Mouse (Mus musculus) kidney, adult 2 months (tissue): ENCODE results near the gene Gm10188. TPM values are rescaled to one million over a fixed set of nuclear protein-coding genes. Genes with fewer than 3 reads are reported as not detected.

Source experiments
- DNase-seq: peaks from one replicate; pipeline ENCODE4 v3.0.0; 2021
- H3K27ac ChIP-seq: fragments of 200-500 bp; 2 replicates; pipeline ENCODE4 v1.5.1; 2012; ENCODE audit warnings: low read depth, low read length, control low read depth, inconsistent platforms; ENCODE audit not compliant: insufficient read depth
- H3K27me3 ChIP-seq: fragments of 200-500 bp; replicated peaks from 2 replicates; pipeline ENCODE4 v1.6.1; 2012; ENCODE audit warnings: mild to moderate bottlenecking, moderate library complexity, low read length, inconsistent platforms; ENCODE audit not compliant: control insufficient read depth, insufficient read depth
- H3K36me3 ChIP-seq: fragments of 200-500 bp; 2 replicates; pipeline ENCODE4 v1.6.1; 2012; ENCODE audit warnings: mild to moderate bottlenecking, moderate library complexity, low read length, inconsistent platforms; ENCODE audit not compliant: control insufficient read depth, insufficient read depth
- H3K4me1 ChIP-seq: fragments of 200-500 bp; 2 replicates; pipeline ENCODE4 v1.6.1; 2011; ENCODE audit warnings: low read length; ENCODE audit not compliant: control insufficient read depth, insufficient read depth
- H3K4me3 ChIP-seq: fragments of 200-500 bp; 2 replicates; pipeline ENCODE4 v1.5.1; 2011; ENCODE audit warnings: mild to moderate bottlenecking, low read depth, low read length, control low read depth; ENCODE audit not compliant: insufficient read depth
- CTCF ChIP-seq: fragments of 200-500 bp; conservative IDR thresholded peaks from 2 replicates; pipeline ENCODE4 v1.5.1; 2011; ENCODE audit warnings: low read depth, mild to moderate bottlenecking, control low read depth, low read length, moderate library complexity, mixed read lengths; ENCODE audit not compliant: insufficient read depth, insufficient read length
- POLR2A ChIP-seq: fragments of 200-500 bp; IDR thresholded peaks from one replicate; pipeline ENCODE4 v1.6.1; 2011; ENCODE audit warnings: low read depth, low read length, control low read depth
- WGBS: fragments of 180-500 bp; shearing (Covaris S2); methylation state at CpG from one replicate; pipeline ENCODE4 v1.1.7; 2018; 5-methylcytosine and 5-hydroxymethylcytosine counted together
- polyA plus RNA-seq: library from polyadenylated mRNA; depleted of rRNA; stranded (reverse); fragments of >200 nt; gene quantifications from 2 replicates; pipeline ENCODE4 v1.2.3, GENCODE M21; 2012

Gene Gm10188
- polyA plus RNA-seq, 1 experiment: not detected

DNA sequence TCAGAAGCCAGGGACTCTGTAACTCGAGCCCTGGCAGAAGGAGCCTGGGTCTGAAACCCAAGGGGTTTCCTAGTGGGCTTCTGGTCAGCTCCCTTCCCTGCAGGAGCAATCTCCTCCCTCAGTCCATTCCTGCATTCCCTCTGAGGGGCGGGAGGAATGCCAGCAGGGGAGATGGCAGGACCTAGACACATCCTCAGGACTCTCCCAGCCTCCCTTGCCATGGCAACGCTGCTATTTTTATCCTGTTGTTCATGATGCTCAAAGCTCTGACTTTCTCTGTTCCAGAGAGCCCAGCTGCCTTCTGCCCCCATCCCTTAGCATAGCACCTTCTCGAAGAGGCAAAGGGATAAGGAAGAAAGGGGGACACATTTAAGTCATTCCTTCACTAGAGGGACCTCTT, 21.4 kb downstream of the Gm10188 start:
- TF ChIP-seq POLR2A: no peak
- TF ChIP-seq CTCF: no peak
- no peaks in the 10 kb centered on the region for H3K4me1 ChIP-seq
- H3K27ac ChIP-seq: no peak overlapping the region
- H3K4me3 ChIP-seq: no peak overlapping the region
- H3K36me3 ChIP-seq: no peaks in the 10 kb centered on the region
- no peaks in the 10 kb centered on the region for H3K27me3 ChIP-seq
- WGBS: 32% methylated on average over 4 of the region's 4 CpGs
- DNase-seq: no peak

GRCm38 (mm10) chr1:132206828-132207227, 22.7 kb downstream of the Gm10188 start:
- no peaks in the 10 kb centered on the region for H3K27me3 ChIP-seq
- DNase-seq: no peak
- H3K27ac ChIP-seq: no peak overlapping the region
- no peaks in the 10 kb centered on the region for H3K36me3 ChIP-seq
- no peak overlapping the region for H3K4me3 ChIP-seq
- 89% methylated on average over 3 of the region's 3 CpGs for WGBS
- no peaks in the 10 kb centered on the region for H3K4me1 ChIP-seq
- TF ChIP-seq CTCF: no peak
- no peak for TF ChIP-seq POLR2A

DNA sequence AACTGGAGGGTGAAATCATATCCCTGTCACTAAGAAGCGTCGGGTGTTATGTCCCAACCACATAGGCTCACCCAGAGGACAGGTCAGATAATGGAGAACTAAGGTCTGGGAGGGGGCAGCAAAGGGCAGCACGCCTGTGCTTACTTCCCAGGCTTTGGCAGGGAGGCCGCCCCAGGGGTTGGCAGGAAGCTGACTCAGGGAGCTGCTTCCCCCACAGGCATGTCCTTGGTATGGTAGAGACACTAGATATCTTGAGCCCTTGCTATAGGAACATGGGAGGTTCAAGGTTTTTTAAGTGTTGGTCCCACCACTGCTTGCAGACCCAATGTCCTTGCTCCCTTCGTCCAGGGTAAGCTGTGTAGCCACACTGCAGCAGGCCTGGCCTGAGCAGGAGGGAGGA, 23.6 kb downstream of the Gm10188 start:
- no peaks in the 10 kb centered on the region for H3K4me1 ChIP-seq
- no peak overlapping the region for H3K27ac ChIP-seq
- H3K4me3 ChIP-seq: no peak overlapping the region
- H3K27me3 ChIP-seq: no peaks in the 10 kb centered on the region
- H3K36me3 ChIP-seq: no peaks in the 10 kb centered on the region
- 74% methylated on average over 5 of the region's 5 CpGs for WGBS
- TF ChIP-seq CTCF (no peak), POLR2A (no peak)
- no peak for DNase-seq

DNA sequence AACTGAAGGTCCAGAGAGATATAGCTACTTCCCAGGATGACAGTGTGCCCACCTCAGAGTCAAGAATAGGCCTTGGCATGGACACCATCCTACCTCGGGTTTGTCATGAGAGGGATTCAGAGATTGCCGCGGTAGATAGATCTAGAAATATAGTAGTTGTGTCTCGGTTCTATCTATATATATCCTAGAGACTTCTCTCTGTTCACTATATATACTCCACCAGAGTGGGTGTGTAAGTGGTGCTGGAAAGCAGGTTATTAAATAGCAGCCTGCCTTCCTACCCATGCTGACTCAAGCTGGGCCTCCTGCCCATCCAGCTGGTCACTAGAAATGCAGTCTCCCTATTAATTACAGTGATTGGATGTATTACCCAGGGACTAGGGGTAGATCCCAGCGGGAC, 26.8 kb downstream of the Gm10188 start:
- Histone ChIP-seq H3K27me3 (no peaks in the 10 kb centered on the region), H3K4me3 (no peak overlapping the region), H3K36me3 (no peaks in the 10 kb centered on the region), H3K4me1 (no peaks in the 10 kb centered on the region), H3K27ac (no peak overlapping the region)
- TF ChIP-seq POLR2A (no peak), CTCF (no peak)
- DNase-seq: no peak
- 92% methylated on average over 5 of the region's 5 CpGs for WGBS

GRCm38 (mm10) chr1:132201936-132202335, 27.6 kb downstream of the Gm10188 start:
- WGBS: 68% methylated on average over 2 of the region's 2 CpGs
- H3K27ac ChIP-seq: no peak overlapping the region
- DNase-seq: no peak
- H3K4me3 ChIP-seq: no peak overlapping the region
- TF ChIP-seq CTCF (no peak), POLR2A (no peak)
- no peaks in the 10 kb centered on the region for H3K36me3 ChIP-seq
- H3K27me3 ChIP-seq: no peaks in the 10 kb centered on the region
- H3K4me1 ChIP-seq: no peaks in the 10 kb centered on the region

- TF ChIP-seq CTCF (no peak), POLR2A (no peak)
These were observed 28.1 kb downstream of the Gm10188 start for GRCm38 (mm10) chr1:132201511-132201860.

DNA sequence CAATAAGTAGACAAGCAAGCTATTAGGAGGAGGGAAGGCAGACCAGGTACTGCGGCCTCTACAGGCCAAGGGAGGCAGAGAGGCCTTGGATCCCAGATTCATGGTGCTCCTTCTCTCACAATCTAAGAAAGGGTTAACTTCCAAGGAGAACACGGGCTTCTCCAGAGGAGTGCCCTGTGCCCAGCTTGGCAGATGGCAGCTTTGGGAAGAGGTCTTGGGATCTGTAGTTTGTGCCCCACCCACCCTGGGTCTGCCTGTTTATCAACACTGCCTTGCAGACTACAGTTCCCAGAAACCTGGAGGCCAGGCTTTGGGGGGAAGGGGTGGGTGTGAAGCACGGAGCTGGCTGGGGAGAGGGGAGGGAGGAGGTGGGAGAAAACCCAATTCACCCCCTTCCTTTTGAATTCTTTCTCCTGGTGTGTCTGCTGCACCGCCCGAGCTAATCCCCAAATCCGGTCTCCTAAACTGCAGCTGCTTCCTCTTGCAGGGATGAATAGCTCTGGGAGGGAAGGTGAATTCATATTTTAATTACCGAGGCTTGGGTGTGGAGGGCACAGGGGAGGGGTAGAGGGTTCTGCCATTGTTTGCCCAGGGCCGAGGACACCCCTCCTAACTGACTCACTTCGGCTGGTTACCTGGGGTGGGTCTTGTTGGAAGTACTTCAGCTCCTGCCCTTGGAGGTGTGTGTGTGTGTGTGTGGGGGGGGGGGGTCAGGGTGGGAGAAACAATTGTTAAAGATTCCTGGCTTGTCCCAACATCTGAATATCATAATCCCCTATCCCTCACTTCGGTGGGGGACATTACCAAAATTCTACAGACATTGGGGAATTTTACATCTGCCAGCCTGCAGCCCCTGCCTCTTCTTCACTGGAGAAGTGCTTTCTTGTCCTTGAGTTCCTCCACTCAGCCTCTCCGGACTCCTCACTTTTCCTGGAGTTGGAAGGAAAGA, 28.7 kb downstream of the Gm10188 start:
- H3K27ac ChIP-seq: no peak overlapping the region
- 50% methylated on average over 11 of the region's 11 CpGs for WGBS
- no peaks in the 10 kb centered on the region for H3K27me3 ChIP-seq
- TF ChIP-seq POLR2A (no peak), CTCF (no peak)
- no peaks in the 10 kb centered on the region for H3K4me1 ChIP-seq
- no peaks in the 10 kb centered on the region for H3K36me3 ChIP-seq
- H3K4me3 ChIP-seq: no peak overlapping the region
- DNase-seq: no peak

More at GRCm38 (mm10) chr1:132201511-132201860, 28.1 kb downstream of the Gm10188 start:
- no peak overlapping the region for H3K27ac ChIP-seq
- no peaks in the 10 kb centered on the region for H3K27me3 ChIP-seq
- no peak overlapping the region for H3K4me3 ChIP-seq
- H3K4me1 ChIP-seq: no peaks in the 10 kb centered on the region
- DNase-seq: no peak
- WGBS: 66% methylated on average over 4 of the region's 4 CpGs
- no peaks in the 10 kb centered on the region for H3K36me3 ChIP-seq
